Mouse (Mus musculus): ENCODE measurements around the gene Rexo2.

DNA sequence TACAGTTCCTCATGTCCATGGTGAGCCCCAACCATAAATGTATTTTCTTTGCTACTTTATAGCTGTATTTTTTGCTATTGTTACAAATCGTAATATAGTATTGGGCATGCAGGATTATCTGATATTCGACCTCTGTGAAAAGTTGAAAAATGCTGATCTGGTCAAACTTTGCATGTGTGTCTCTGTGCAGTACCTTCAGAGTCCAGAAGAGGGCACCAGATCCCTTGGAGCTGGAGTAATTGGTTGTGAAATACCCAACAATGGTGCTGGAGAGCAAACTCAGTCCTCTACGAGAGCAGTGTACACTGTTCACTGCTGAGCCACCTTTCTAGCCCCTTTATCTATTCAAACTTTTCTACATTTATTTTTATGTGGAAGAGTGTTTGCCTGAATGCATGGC is 13.6 kb downstream of the Rexo2 start:
- TF ChIP-seq CTCF (IDR thresholded peaks at IDR 0.05; ENCODE audit: extremely low read depth, insufficient read length, insufficient replicate concordance, low read depth, low read length) (peak; percentile 45; the same call in 1 of the 2 replicates), POLR2A (IDR thresholded peaks at IDR 0.05; ENCODE audit: low read depth, low read length) (no peak)
